Mouse (Mus musculus): Measurements from ENCODE around the gene Zmynd8.

DNA sequence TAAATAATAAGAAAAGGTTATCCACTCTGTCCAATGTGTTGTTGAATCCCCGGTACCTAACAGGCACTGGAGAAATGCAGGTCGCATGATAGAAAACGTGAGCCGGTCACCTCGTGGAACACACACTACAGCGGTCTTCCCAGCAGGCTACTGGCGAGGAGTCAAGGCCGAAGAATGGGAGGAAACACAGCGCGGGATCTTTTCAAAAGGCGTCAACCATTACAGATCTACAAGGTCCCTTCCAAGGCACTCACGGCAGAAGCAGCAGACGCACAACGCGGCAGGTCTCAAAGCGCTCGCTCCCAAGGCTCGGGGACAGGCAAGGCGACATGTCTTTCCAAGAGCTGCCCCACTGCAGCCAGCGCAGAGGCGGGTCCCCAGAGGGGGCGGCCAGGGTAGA is 53.3 kb downstream of the Zmynd8 start:
- TF ChIP-seq CHD2 (IDR thresholded peaks at IDR 0.05; ENCODE audit: low read depth, low read length) (no peak), ZNF384 (IDR thresholded peaks at IDR 0.05; ENCODE audit: low read depth, low read length) (no peak), ZC3H11A (IDR thresholded peaks at IDR 0.05; ENCODE audit: borderline replicate concordance, low read depth, low read length) (no peak)

Measured in ES-E14 (cell line).